Mouse (Mus musculus): Measurements from ENCODE around the gene A630076J17Rik. TPM values are rescaled to one million over a fixed set of nuclear protein-coding genes. Genes with fewer than 3 reads are reported as not detected.

The A630076J17Rik gene
- not detected in 3 replicates for total RNA-seq (2017)

DNA sequence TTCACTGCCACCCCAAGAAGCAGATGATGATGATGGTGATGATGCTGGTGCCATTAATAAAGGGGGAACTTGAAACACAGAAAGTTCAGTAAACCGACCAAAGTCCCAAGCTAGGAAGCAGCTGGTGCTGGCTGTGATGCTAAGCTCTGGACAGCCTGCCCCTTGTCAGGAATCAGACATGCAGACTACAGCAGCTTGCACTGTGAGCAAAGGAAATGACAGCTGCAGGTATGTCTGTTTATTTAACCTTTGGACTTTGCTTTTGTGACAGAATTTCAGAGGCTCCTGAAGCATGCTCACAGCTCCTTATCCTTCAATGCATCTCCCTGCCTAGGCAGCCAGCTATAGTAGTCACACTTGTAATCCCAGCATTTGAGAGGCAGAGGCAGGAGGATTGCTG is at the start of gene A630076J17Rik:
Gene A630076J17Rik (plus strand): TSS at position 88 of the 400 bp plus-strand sequence.
- ATAC-seq (replicated peaks; ENCODE audit: insufficient number of reproducible peaks, low FRiP score, low TSS enrichment, poor library complexity, severe bottlenecking): no peak

DNA sequence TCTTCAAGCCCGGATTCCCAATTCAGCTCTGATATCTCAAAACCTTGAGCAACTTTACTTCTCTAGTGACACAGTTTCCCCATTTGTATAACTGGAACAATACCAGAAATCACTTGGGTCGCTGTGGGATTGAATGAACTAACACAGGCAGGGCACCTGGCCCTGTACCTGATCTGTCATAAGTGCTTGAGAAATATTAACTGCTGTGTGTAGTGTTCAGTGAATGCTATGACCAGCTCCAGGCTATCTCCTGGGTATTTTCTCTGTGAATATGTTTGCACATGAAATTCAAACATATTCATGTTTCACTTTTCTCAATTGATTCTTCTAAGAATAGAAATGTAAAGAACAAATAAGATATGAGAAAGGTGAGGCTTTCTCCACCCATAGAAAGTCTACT is 49.6 kb upstream of the A630076J17Rik start:
- no peak for ATAC-seq (replicated peaks; ENCODE audit: insufficient number of reproducible peaks, low FRiP score, low TSS enrichment, poor library complexity, severe bottlenecking)

DNA sequence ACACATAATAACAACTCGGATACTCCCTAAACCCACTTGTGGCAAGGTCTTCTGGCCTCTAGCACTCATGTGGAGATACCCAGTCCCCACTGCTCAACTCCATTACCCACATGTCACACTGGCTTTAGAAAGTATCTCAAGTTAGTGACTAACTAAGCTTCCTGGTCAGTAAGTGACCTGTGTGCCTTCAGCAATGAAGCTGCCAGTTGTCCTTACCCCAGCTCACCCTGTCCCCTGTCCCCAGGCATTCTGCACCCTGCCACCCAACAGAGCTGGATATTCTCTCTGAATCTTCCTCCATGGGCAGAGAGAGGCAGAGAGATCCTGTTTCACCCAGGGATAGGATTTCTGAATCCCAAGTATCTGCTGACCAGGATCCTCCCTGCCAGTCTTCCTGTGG is 47.7 kb upstream of the A630076J17Rik start, which contains the start of gene Kcna10:
Gene Kcna10 (plus strand): TSS at position 301 of the 400 bp plus-strand sequence.
- no peak for ATAC-seq (replicated peaks; ENCODE audit: insufficient number of reproducible peaks, low FRiP score, low TSS enrichment, poor library complexity, severe bottlenecking)

DNA sequence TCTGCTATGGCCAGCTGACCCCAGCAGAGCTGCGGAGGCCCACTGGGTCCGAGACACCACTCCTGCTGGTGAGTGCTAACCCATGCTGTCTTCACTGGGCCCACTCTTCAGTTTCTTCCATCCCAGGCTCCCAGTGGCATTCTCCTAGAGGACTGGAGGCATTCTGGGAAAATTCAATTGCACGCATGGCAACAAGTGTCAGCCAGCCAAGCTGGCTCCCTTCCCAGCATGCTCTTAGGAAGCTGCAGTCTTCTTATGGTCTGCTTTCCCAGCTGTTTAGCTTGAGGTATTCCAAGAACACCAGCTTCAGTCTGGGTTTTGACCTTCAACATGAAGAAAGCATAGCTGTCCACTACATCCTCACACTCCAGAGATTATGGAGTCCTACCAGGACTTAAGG is 47.2 kb upstream of the A630076J17Rik start:
- ATAC-seq (replicated peaks; ENCODE audit: insufficient number of reproducible peaks, low FRiP score, low TSS enrichment, poor library complexity, severe bottlenecking): no peak

DNA sequence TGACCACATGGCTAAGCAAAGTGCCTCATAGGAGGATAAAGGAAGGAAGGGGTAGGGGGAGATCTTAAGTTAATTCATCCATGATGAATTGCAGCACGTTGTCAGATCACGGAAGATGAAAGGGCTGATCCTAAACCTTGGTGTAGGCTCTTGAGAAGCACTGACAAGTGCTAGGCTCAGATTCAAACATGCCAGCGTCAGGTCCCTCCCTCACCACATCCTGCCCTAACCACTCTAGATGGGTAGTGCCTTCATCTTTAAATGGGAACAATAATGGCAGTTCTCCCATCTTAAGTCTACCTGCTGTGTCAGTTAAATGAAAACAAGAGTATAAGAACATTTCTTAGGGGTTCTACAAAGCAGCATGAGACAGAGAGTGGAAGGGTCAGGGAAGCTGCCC is 44.8 kb upstream of the A630076J17Rik start:
- no peak for ATAC-seq (replicated peaks; ENCODE audit: insufficient number of reproducible peaks, low FRiP score, low TSS enrichment, poor library complexity, severe bottlenecking)

DNA sequence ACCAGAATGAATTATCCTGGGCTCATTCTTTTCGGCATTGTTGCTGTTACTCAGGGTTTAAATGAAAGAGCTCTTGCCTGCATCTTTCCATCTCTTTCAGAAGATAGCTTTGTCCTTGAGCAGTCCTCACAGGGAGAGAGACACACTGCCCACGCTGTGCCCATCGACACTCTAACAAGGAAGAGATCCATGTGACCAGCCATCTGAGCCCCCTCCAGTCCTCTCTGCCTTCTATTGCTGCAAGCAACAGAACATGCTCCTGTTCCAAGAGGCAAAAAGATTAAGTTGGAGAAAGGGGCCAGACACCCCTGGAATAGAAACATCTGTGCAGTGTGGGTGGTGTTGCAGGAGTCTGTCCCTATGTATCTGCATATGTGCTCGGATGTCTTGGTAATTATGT is 43.4 kb upstream of the A630076J17Rik start:
- no peak for ATAC-seq (replicated peaks; ENCODE audit: insufficient number of reproducible peaks, low FRiP score, low TSS enrichment, poor library complexity, severe bottlenecking)

DNA sequence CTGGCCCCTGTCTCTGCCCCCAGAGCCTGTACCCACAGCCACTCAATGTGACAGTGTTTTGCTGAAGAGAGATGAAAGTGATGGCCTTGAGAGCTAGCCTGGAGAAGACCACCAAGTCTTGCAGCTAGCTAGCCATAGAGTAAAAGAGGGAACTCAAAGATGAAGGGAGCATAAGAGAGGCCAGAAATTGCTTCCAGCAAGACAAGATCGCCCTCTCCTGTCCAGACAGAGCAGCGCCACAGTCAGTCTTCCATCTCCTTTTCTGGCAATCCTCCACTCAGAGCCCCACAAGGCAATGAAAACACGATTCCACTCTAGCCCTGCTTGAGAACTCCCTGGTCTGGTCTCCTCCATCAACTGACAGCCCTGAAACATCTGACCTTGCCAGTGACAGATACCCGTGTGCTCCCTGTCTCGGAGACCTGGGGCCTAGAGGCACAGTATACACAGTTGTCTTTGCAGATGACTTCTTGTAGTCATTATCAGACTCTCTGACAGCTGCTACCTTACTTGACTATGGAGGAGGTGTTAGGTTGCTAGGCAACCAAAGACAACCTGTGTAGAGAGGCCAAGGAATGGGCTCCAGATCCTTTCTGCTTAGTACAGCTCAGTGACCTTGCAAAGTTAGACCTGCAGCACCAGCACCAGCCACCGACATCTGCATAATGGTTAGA is 42.1 kb upstream of the A630076J17Rik start:
- ATAC-seq (replicated peaks; ENCODE audit: insufficient number of reproducible peaks, low FRiP score, low TSS enrichment, poor library complexity, severe bottlenecking): no peak

DNA sequence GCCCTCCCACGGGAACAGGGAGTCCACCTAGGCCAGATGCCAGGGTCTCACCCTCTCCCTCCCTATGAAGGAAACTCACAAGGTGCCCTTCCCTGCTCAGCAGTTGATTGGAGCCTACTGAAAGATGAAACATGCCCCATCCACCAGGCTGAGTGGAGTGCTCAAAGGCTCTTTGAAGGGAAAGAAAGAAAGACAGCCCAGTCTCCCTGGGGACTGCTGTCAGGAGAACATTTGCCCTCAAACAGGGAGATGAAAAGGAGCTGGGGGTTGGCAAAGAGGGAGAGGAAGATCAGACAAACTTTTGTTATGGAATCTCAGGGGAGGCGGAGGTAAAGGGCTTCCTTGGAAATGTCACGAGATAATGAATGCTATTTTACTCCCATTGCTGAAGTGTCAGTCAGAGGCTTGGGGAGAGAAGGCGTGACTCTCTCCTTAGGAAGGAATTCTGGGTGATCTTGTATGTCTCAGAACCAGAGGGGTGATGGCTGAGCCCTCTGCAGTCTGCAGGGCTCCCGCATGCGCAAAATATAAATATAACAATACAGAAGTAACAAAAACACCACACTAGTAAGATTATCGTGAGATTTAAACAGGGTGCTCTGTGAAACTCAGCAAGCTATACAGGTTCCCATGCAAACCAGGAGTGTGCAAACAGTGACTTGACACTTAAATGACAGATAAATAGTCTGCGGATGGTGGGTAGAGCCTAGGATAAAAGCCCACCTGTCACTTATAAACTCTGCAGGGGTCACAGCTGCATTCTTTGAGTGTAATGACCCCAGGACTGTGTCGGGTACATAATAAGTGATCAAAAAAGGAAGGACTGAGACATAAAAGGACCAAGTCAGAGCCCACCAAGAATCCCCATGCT is 28.9 kb upstream of the A630076J17Rik start:
- no peak for ATAC-seq (replicated peaks; ENCODE audit: insufficient number of reproducible peaks, low FRiP score, low TSS enrichment, poor library complexity, severe bottlenecking)

DNA sequence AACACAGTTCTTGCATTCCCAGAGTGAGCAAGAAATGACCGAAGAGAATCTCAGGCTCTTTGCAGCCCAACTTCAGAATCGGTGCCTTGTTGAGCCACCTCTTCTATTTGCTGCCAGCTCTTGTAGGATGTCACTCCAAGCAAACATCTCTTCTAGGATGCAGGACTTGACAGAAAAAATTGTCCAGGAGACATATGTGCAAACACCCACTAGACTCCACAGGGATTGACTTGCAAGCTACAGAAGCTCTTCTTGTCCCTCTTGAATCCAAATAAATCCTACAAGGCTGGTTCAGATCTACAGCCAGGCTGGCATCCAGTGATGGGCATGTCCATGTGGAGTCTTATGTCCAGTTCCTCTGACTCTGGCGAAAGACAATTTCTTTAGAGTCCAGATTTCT is 26.0 kb upstream of the A630076J17Rik start:
- ATAC-seq (replicated peaks; ENCODE audit: insufficient number of reproducible peaks, low FRiP score, low TSS enrichment, poor library complexity, severe bottlenecking): no peak

DNA sequence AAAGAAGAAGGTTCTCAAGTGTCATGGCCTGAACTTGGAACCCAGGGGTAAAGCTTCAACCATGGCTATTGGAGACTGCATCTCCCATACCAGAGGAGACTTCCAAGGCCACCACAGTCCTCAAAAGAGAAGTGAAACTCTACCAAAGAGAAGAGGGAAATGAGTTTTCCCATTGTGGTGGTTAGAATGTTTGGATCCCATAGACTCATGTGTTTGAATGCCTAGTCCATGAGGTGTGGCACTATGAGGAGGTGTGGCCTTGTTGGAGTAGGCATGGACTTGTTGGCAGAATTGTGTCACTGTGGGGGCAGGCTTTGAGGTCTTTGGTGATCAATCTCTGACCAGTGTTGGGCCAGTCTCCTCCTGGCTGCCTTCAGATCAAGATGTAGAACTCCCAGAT is 25.2 kb upstream of the A630076J17Rik start:
- ATAC-seq (replicated peaks; ENCODE audit: insufficient number of reproducible peaks, low FRiP score, low TSS enrichment, poor library complexity, severe bottlenecking): no peak

DNA sequence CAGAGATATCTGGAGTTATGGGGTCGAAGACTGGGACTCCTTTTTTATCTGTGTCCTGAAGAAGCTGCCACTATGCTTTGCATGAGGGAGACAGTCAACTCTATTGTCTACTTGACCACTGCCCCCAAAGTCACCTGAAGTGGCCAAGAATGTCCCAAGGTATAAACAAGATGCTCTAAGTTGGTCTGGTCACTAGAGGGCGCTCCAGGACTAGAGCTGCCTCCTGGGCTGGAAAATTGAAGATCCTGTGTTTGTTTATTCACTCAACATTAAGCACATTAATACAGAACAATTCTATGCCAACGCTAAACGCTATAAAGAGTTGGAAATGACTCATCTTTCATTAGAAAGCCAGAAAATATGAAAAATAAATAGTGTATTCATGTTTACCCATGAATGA is 24.4 kb upstream of the A630076J17Rik start:
- no peak for ATAC-seq (replicated peaks; ENCODE audit: insufficient number of reproducible peaks, low FRiP score, low TSS enrichment, poor library complexity, severe bottlenecking)

DNA sequence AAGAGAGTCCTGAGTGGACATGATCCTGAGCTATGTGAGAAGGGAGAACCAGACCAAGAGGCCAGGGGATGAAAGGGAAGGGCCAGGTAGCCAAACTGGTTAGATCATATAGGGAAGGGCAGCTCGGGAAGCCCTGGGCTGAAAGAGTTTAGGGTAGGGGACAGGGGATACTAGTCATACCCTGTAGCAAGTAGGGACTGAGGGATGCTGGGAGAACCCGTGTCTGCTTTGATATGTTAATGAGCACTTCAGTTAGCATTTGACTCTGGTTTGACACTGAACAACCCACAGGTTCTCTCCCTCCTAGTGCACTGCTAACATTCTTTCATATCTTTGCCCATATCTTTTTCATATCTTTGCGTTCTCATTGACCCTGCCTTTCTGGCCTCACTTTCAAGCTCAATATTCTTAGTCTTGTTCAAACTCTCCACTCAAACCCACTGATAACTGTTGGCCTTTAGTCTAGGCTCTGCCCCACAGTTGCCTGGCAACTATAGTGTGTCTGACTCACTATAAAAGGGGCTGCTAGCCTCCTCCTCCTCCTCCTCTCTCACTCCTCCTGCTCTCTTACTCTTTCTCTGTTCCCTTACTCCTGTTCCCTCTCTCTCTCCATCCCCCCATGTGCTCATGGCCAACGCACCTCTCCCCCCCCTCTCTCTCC is 23.8 kb upstream of the A630076J17Rik start:
- ATAC-seq (replicated peaks; ENCODE audit: insufficient number of reproducible peaks, low FRiP score, low TSS enrichment, poor library complexity, severe bottlenecking): no peak

DNA sequence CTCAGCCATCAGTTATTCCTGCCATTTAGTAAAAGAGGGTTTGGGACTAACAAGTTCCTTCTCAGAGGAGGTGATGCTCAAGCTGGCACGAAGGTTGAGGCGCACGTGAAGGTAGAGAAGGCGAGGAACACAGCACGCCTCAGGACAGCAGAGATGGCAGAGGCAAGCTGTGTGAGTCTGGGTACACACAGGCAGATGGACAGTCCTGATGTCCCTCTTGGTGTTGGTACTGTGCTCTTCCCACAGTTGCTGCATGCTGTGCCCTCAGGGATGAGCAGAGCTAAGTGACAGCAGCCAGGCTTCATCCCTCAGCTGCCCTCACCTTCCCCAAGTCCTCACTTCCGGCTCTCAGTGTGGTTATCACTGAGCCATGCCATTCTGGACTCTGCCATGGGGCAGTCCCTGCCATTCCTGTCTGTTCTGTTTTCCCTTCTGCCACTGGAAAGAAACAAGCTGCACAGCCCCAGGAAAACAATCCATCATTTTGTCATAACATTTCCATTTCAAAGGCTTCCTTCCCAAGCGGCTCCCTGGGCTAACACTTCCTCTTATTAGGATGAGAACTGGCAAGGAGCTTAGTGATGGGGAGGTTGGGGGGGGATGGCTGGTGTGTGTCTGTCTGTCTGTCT is 22.7 kb upstream of the A630076J17Rik start:
- ATAC-seq (replicated peaks; ENCODE audit: insufficient number of reproducible peaks, low FRiP score, low TSS enrichment, poor library complexity, severe bottlenecking): no peak

DNA sequence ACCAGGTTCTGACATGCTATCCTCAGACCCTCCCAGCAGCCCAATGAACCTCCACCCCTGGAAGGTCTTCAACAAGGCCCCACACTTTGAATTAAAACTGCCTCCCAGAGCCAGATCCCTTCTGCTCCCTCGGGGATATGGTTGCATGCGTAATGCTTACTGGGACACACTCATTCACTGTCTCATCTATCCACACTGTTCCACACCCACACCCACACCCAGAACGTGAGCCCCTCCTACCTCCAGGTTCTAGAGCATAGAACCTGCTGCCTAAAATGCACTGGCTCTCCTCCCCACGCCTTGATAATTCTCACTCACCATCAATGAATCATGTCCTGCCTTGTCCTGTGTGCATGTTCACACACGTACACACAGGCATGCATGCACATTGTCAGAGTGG is 15.8 kb upstream of the A630076J17Rik start:
- ATAC-seq (replicated peaks; ENCODE audit: insufficient number of reproducible peaks, low FRiP score, low TSS enrichment, poor library complexity, severe bottlenecking): no peak

DNA sequence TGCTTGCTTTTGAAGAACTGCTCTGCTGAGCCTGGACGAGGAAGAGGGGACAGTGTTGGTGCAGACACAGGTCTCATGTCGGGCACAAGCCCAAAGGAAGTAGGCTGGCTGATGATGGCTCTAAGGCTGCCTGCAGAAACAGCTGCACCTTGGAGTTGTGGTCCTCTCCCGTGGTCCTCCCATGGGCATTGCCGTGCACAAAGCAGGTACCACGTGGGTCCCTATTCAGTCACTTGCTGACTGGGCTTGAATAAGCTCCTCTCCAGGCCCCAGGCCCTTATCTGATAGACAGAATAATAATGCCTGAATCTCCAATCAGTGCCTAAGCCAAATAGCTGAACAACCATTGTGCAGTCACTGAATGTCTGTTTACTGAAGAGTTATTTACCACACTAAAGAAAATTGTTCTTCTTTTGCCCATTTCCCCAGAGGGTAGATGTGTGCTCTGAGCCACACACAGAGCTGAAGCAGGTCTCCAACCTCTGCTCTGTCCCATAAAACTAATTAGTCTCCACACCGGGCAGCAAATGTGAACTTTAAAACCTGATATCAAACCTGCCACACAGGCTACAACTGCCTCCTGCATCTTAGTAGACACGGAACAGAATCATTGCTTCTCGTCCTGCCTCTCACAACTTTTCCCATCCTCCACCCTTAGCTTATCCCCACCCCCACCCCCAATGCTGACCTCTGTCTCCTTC is 13.9 kb upstream of the A630076J17Rik start:
- no peak for ATAC-seq (replicated peaks; ENCODE audit: insufficient number of reproducible peaks, low FRiP score, low TSS enrichment, poor library complexity, severe bottlenecking)

DNA sequence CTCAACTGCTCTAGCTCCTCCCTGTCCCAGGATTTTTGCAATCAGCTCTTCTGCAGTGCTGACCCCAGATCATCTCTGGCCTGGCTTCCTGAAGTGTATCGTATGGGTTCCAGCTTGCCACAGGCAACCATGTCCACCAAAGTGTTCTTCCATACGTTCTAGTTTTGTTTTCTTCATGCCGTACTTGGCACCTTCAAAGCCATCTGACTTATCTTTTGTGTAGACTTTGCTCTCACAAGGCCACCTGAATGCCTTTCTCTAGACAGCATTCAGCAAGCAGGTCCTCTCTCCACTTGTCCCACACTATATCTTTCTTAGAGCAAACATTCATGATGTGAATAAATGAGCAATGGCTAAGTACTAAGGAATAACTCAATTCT is 13.3 kb upstream of the A630076J17Rik start:
- no peak for ATAC-seq (replicated peaks; ENCODE audit: insufficient number of reproducible peaks, low FRiP score, low TSS enrichment, poor library complexity, severe bottlenecking)

DNA sequence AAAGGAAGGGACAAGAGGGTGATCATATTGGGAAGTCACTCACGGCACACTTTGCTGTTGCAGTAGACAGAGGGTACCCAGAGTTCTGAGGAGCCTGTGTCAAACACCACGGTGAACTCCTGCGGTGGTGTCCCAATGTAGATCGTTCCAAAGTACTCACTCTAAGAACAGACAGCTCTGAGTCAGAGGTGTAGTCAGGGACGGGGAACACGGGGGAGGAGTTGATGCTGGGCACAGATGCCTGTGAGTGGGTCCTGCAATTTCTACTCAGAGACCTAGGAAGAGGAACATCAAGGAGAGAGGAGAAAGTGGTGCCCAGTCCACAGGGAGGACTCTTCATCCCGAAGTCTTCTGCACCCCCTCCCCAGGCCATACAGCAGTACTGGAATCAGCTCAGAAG is 11.8 kb upstream of the A630076J17Rik start:
- no peak for ATAC-seq (replicated peaks; ENCODE audit: insufficient number of reproducible peaks, low FRiP score, low TSS enrichment, poor library complexity, severe bottlenecking)

DNA sequence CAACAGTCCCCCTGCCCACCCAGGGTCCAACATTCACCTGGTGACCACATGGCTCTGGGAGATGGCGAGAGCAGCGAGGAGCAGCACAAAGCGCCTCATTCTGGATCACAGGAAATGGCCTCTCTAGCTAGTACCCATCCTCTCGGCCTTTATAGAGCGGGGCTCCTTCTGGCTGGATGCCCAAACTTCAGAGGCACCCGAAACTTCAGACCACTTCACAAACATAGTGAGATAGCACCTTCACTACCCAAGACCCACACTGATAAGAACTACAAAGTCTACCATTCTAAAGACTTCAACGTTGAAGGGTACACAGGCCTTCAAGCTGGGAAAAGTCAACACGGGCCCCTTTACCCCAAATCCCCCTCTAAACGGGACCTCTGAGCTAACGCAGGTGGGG is 8.8 kb upstream of the A630076J17Rik start, which contains the start of gene Cym:
Gene Cym (minus strand): TSS at position 125 of the 400 bp plus-strand sequence.
- no peak for ATAC-seq (replicated peaks; ENCODE audit: insufficient number of reproducible peaks, low FRiP score, low TSS enrichment, poor library complexity, severe bottlenecking)

DNA sequence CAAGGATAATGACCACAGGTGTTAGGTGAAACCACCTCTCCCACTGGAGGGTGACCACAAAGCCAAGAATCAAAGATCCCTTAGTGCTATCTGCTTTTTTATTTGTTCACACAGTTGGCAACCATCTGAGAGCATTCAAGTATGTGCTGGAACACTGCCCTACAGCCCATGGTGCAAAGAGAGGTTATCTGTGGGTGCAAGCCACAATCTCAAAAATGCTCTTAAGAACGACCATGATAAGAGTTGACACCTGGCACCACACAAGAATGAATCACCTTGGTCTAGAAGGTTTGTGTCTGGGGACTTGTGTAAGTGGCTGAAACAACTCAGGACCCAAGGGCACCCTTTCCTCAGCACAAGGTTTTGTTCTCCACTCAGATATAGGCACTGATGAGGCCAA is 7.2 kb upstream of the A630076J17Rik start:
- no peak for ATAC-seq (replicated peaks; ENCODE audit: insufficient number of reproducible peaks, low FRiP score, low TSS enrichment, poor library complexity, severe bottlenecking)
